Mouse (Mus musculus): ENCODE measurements around the gene Vmn1r228. TPM values are rescaled to one million over a fixed set of nuclear protein-coding genes. Genes with fewer than 3 reads are reported as not detected.

Vmn1r228 gene
- not detected in 2 replicates for polyA plus RNA-seq (2012; rRNA removed)

DNA sequence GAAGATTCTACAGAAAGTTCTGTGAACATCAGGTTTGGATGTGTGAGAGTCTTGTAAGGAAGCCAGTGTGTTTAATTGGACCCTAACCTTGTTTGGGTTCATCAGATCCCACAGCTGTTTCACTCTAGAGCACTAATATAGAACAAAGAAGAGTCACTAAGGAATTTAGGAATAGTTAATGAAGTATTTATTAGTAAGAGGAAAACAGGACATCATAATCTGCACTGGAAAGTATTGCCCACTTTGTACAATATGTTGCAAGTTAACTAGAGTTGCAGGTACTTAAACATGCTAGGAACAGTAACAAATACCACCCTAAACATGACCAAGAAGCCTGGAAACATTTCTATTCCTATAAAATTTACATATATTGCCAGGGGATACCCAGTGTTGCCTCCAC, at the start of gene Vmn1r228:
Gene Vmn1r228 (minus strand): TSS at position 101 of the 400 bp plus-strand sequence.
- no peak for DNase-seq (ENCODE audit: extremely low spot score in 1 of 2, low spot score in 1 of 2)

DNA sequence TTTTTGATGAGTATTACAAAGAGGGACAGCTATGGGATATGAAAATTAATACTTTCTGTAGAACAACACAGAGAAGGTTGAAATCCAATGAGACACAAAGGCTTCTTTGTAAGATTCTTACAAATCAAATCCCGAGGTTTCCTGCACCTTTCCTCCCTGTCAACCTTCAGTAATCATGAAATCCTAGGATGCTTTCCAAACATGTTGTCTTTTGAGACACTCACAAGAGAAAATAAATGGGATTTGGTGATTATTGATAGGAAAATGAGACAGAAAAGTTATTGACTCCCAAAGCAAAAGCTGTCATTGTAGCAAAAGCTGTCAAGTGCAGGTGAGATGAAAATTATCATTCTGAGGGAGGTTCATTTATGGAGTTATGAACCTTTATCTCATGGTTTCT, 25.3 kb upstream of the Vmn1r228 start, which contains the start of gene Vmn1r229:
Gene Vmn1r229 (plus strand): TSS at position 301 of the 400 bp plus-strand sequence.
- no peak for DNase-seq (ENCODE audit: extremely low spot score in 1 of 2, low spot score in 1 of 2)

DNA sequence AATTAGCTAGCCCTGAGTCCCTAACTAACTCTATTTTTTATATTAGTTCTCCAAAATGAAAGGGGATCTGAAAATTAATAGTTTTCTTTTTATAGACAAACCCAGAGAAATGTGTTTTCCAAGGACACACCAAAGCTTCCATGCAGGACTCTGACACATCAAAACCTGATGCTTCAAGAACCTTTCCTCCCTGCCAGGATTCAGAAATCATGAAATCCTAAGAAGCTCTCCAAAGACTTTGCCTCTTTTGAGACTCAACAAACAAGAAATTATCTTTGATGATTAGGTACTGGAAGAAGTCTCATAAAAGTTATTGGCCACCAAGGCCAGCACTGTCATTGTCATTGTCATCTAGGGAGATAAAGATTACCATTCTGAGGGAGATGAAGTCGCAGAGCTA, 56.4 kb downstream of the Vmn1r228 start, which contains the start of gene Vmn1r227:
Gene Vmn1r227 (plus strand): TSS at position 301 of the 400 bp plus-strand sequence.
- no peak for DNase-seq (ENCODE audit: extremely low spot score in 1 of 2, low spot score in 1 of 2)

Other genes starting within 250 kb of the Vmn1r228 start
- not detected in 2 replicates for gene Vmn2r109, start 221.4 kb downstream of the Vmn1r228 start, polyA plus RNA-seq (2012; rRNA removed)
- not detected in 2 replicates for gene Vmn2r110, start 189.7 kb downstream of the Vmn1r228 start, polyA plus RNA-seq (2012; rRNA removed)
- not detected in 2 replicates for gene Fpr-rs3, start 161.3 kb downstream of the Vmn1r228 start, polyA plus RNA-seq (2012; rRNA removed)
- gene Vmn1r226, start 103.3 kb downstream of the Vmn1r228 start, polyA plus RNA-seq (2012; rRNA removed), result not detected in 2 replicates
- gene Vmn1r227, start 56.3 kb downstream of the Vmn1r228 start, polyA plus RNA-seq (2012; rRNA removed), result not detected in 2 replicates
- not detected in 2 replicates for gene Vmn1r229, start 25.4 kb upstream of the Vmn1r228 start, polyA plus RNA-seq (2012; rRNA removed)
- gene Vmn1r230, start 54.3 kb upstream of the Vmn1r228 start, polyA plus RNA-seq (2012; rRNA removed), result not detected in 2 replicates
- gene Vmn1r231, start 118.9 kb upstream of the Vmn1r228 start, polyA plus RNA-seq (2012; rRNA removed), result not detected in 2 replicates
- gene Vmn1r232, start 133.6 kb upstream of the Vmn1r228 start, polyA plus RNA-seq (2012; rRNA removed), result not detected in 2 replicates
- gene Ppp2r1a, start 159.2 kb upstream of the Vmn1r228 start, polyA plus RNA-seq (2012; rRNA removed), result 558 and 595 TPM in 2 replicates
- not detected in 2 replicates for gene Vmn1r233, start 210.3 kb upstream of the Vmn1r228 start, polyA plus RNA-seq (2012; rRNA removed)
- gene Zfp160, start 222.7 kb upstream of the Vmn1r228 start, polyA plus RNA-seq (2012; rRNA removed), result 15.4 and 19.1 TPM in 2 replicates